ENCODE assay signal across 10 mouse cellular contexts in genomic region chr16:94222646-94223362, GRCm38 (mm10).
DNase-seq lines count a peak whose midpoint lies in the region; ATAC-seq and TF ChIP-seq lines count a peak whose summit lies in the region.
"Had no signal": no experiment of that assay in that cellular context is flagged by ENCODE, and none has a peak within 500 bp of the region (broad histone marks: within the 10 kb centered on the region; RNA-seq: fewer than 3 reads in every experiment).

No protein-coding gene starts in this region.

- H3K27ac ChIP-seq in kidney, embryonic 14.5 days (ENCODE audit: low read depth, low read length), result 0 out of 2 replicates have a peak overlapping the region, but pooled peaks have one; percentile 9
- H3K27ac ChIP-seq in thymus, adult 2 months (ENCODE audit: control insufficient read depth, insufficient read depth, low read length), result peak overlapping the region; percentile 38
- H3K27ac ChIP-seq: heart, embryonic 10.5 days had no signal

- intact Hi-C loops in gastrocnemius, postnatal 36 days (cut with DNase I), result no loop called here

- no peaks in the 10 kb centered on the region for H3K36me3 ChIP-seq in kidney, embryonic 14.5 days (ENCODE audit: control insufficient read depth, insufficient read depth, low read length)
- H3K36me3 ChIP-seq in thymus, adult 2 months (ENCODE audit: control insufficient read depth, insufficient read depth, low read length), result no peaks in the 10 kb centered on the region
- H3K36me3 ChIP-seq: heart, embryonic 10.5 days had no signal

- H3K9me3 ChIP-seq in kidney, embryonic 14.5 days (ENCODE audit: control insufficient read depth, low read length), result no peaks in the 10 kb centered on the region
- H3K9me3 ChIP-seq: heart, embryonic 10.5 days had no signal

- ATAC-seq in kidney, embryonic 14.5 days (ENCODE audit: low FRiP score, low TSS enrichment), result no peak
- ATAC-seq in megakaryocyte, adult 5-6 weeks (ENCODE audit: poor library complexity, severe bottlenecking), result peak; percentile 82

- WGBS in kidney, embryonic 14.5 days, result 72% methylated on average over 11 of the region's 11 CpGs
- WGBS in thymus, adult 2 months, result 41% methylated on average over 11 of the region's 11 CpGs

- H3K4me3 ChIP-seq in kidney, embryonic 14.5 days (ENCODE audit: low read length), result no peak overlapping the region
- H3K4me3 ChIP-seq in thymus, adult 2 months (ENCODE audit: control insufficient read depth, insufficient read depth, low read length), result peak overlapping the region; percentile 8
- H3K4me3 ChIP-seq: erythroblast, embryonic 14.5 days; heart, embryonic 10.5 days had no signal

- no peak for DNase-seq in kidney, adult 8-10 months
- DNase-seq in thymus, adult 2 months, result no peak
- DNase-seq in thymus, postnatal 0 days (ENCODE audit: low spot score), result no peak
- DNase-seq in frontal cortex, postnatal 36 days (ENCODE audit: low spot score in 2 of 2), result no peak
- no peak for DNase-seq in cerebellum, adult 11 months
- no peak for DNase-seq in gastrocnemius, postnatal 36 days

- TF ChIP-seq POLR2A in thymus, adult 2 months (IDR thresholded peaks at IDR 0.05; ENCODE audit: control insufficient read depth, extremely low read depth, insufficient read depth, low read length, poor library complexity), result no peak

- no peak for TF ChIP-seq CTCF in thymus, adult 2 months (IDR thresholded peaks at IDR 0.05; ENCODE audit: borderline replicate concordance, control insufficient read depth, extremely low read depth, insufficient read depth, low read length, poor library complexity)

- H3K27me3 ChIP-seq in kidney, embryonic 14.5 days (ENCODE audit: control insufficient read depth, insufficient read depth, low read length), result no peaks in the 10 kb centered on the region
- H3K27me3 ChIP-seq in thymus, adult 2 months (ENCODE audit: control insufficient read depth, insufficient read depth, low read length), result no peaks in the 10 kb centered on the region

- H3K4me2 ChIP-seq in kidney, embryonic 14.5 days (replicated peaks; ENCODE audit: low read depth, low read length), result no peak overlapping the region

- no peak overlapping the region for H3K9ac ChIP-seq in kidney, embryonic 14.5 days (ENCODE audit: low read depth, low read length)

- H3K4me1 ChIP-seq in kidney, embryonic 14.5 days (ENCODE audit: control insufficient read depth, insufficient read depth, low read length), result peaks cover 23% of the 10 kb centered on the region
- peaks cover 12% of the 10 kb centered on the region for H3K4me1 ChIP-seq in thymus, adult 2 months (replicated peaks; ENCODE audit: control insufficient read depth, insufficient read depth, low read length)
